Mouse (Mus musculus): ENCODE measurements around the gene Mindy1.

DNA sequence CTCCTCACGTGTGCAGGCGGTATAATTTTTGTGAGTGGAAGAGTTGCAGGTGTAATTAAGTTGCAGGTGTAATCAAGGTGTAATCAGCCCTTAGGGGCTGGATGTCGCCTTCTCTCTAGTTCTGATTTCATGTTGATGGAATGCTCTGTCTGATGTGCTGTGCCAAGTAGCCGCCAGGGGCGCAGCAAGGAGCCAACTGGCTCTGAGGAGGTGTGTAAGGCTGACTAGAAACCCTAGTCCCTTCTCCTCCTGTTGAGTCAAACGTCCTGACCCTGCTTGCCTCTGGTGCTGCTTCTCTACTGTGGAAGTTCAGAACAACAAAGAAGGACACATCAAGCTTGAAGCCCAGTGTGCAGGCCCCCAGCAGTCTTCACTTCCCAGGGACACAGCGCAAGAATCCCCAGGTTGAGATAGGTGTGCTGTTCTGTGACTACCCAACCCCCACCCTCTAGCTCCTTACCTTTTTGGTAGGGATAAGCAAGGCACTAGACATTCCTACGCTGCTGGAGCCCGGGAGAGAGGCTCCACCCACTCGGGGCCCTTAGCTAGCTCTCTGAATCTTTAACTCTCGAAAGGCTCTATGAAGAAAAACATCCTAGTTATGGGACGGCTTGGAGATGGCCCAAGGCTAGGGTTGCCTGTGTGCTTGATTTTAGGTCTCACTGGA lies 36.4 kb downstream of the Mindy1 start:
- TF ChIP-seq CTCF (IDR thresholded peaks at IDR 0.05; ENCODE audit: borderline replicate concordance, insufficient read depth, low read length) (peak; percentile 80; the same call in 1 of the 2 replicates), POLR2A (IDR thresholded peaks at IDR 0.05; ENCODE audit: low read depth, low read length) (no peak)

Measured in embryonic fibroblast, embryonic 13.5 days (primary cell).